Mouse (Mus musculus) lung, postnatal 0 days (tissue): Measurements from ENCODE around the gene Mterf1a.

ENCODE experiments used
- CTCF ChIP-seq: IDR thresholded peaks from 2 replicates; pipeline ENCODE4 v1.5.1; 2016; ENCODE audit warnings: antibody characterized with exemption, mild to moderate bottlenecking
- EP300 ChIP-seq: IDR thresholded peaks from 2 replicates; pipeline ENCODE4 v1.6.1; 2016; ENCODE audit warnings: antibody characterized with exemption, mild to moderate bottlenecking, control low read depth

- TF ChIP-seq EP300 (no peak), CTCF (no peak)
Observed at GRCm38 (mm10) chr5:3939335-3939734, 45.6 kb upstream of the Mterf1a start.
